Mouse (Mus musculus): ENCODE measurements at regions not wholly inside any gene's neighbourhood (a gene's known extent, or its start where the extent isn't known, plus 50 kb on each side); places are given as distances from the start of the nearest gene placed in this dataset.

GRCm38 (mm10) chr14:48834416-48834815, 160.8 kb upstream of the Otx2 start:
- Histone ChIP-seq H3K27me3 (ENCODE audit: control insufficient read depth, insufficient read depth, low read length) (no peaks in the 10 kb centered on the region), H3K4me2 (ENCODE audit: low read depth, low read length) (no peak overlapping the region), H3K9ac (replicated peaks; ENCODE audit: low read depth, low read length) (no peak overlapping the region), H3K36me3 (ENCODE audit: control insufficient read depth, insufficient read depth, low read length) (no peaks in the 10 kb centered on the region), H3K27ac (ENCODE audit: low read depth, low read length) (no peak overlapping the region), H3K4me3 (ENCODE audit: low read depth, low read length) (no peak overlapping the region), H3K4me1 (ENCODE audit: control insufficient read depth, insufficient read depth, low read length) (no peaks in the 10 kb centered on the region), H3K9me3 (ENCODE audit: control insufficient read depth, low read length) (no peaks in the 10 kb centered on the region)
- WGBS = 92% methylated on average over 2 of the region's 2 CpGs
- no peak for ATAC-seq (ENCODE audit: low read depth)

GRCm38 (mm10) chr14:48826421-48826820, 152.8 kb upstream of the Otx2 start:
- WGBS = 75% methylated on average over 5 of the region's 5 CpGs
- Histone ChIP-seq H3K27me3 (ENCODE audit: control insufficient read depth, insufficient read depth, low read length) (no peaks in the 10 kb centered on the region), H3K4me1 (ENCODE audit: control insufficient read depth, insufficient read depth, low read length) (no peaks in the 10 kb centered on the region), H3K9ac (replicated peaks; ENCODE audit: low read depth, low read length) (no peak overlapping the region), H3K27ac (ENCODE audit: low read depth, low read length) (no peak overlapping the region), H3K4me2 (ENCODE audit: low read depth, low read length) (no peak overlapping the region), H3K36me3 (ENCODE audit: control insufficient read depth, insufficient read depth, low read length) (no peaks in the 10 kb centered on the region), H3K4me3 (ENCODE audit: low read depth, low read length) (no peak overlapping the region), H3K9me3 (ENCODE audit: control insufficient read depth, low read length) (no peaks in the 10 kb centered on the region)
- ATAC-seq (ENCODE audit: low read depth) = no peak

- no peak for ATAC-seq (ENCODE audit: low read depth)
- Histone ChIP-seq H3K4me3 (ENCODE audit: low read depth, low read length) (no peak overlapping the region), H3K9me3 (ENCODE audit: control insufficient read depth, low read length) (no peaks in the 10 kb centered on the region), H3K36me3 (ENCODE audit: control insufficient read depth, insufficient read depth, low read length) (no peaks in the 10 kb centered on the region), H3K27ac (ENCODE audit: low read depth, low read length) (no peak overlapping the region), H3K9ac (replicated peaks; ENCODE audit: low read depth, low read length) (no peak overlapping the region), H3K27me3 (ENCODE audit: control insufficient read depth, insufficient read depth, low read length) (no peaks in the 10 kb centered on the region), H3K4me2 (ENCODE audit: low read depth, low read length) (no peak overlapping the region), H3K4me1 (ENCODE audit: control insufficient read depth, insufficient read depth, low read length) (no peaks in the 10 kb centered on the region)
- 75% methylated on average over 3 of the region's 3 CpGs for WGBS
Measured at GRCm38 (mm10) chr14:48824375-48824774, 150.8 kb upstream of the Otx2 start.

- ATAC-seq (ENCODE audit: low read depth) = no peak
- Histone ChIP-seq H3K4me3 (ENCODE audit: low read depth, low read length) (no peak overlapping the region), H3K4me2 (ENCODE audit: low read depth, low read length) (no peak overlapping the region), H3K9ac (replicated peaks; ENCODE audit: low read depth, low read length) (no peak overlapping the region), H3K36me3 (ENCODE audit: control insufficient read depth, insufficient read depth, low read length) (no peaks in the 10 kb centered on the region), H3K9me3 (ENCODE audit: control insufficient read depth, low read length) (no peaks in the 10 kb centered on the region), H3K27ac (ENCODE audit: low read depth, low read length) (no peak overlapping the region), H3K27me3 (ENCODE audit: control insufficient read depth, insufficient read depth, low read length) (no peaks in the 10 kb centered on the region), H3K4me1 (ENCODE audit: control insufficient read depth, insufficient read depth, low read length) (no peaks in the 10 kb centered on the region)
- WGBS = 85% methylated on average over 3 of the region's 3 CpGs
Measured at GRCm38 (mm10) chr14:48815941-48816340, 142.3 kb upstream of the Otx2 start.

GRCm38 (mm10) chr14:48815231-48815728, 141.7 kb upstream of the Otx2 start:
- H3K9me3 ChIP-seq (ENCODE audit: control insufficient read depth, low read length) = no peaks in the 10 kb centered on the region
- H3K9ac ChIP-seq (replicated peaks; ENCODE audit: low read depth, low read length) = no peak overlapping the region
- no peaks in the 10 kb centered on the region for H3K4me1 ChIP-seq (ENCODE audit: control insufficient read depth, insufficient read depth, low read length)
- H3K4me2 ChIP-seq (ENCODE audit: low read depth, low read length) = no peak overlapping the region
- ATAC-seq (ENCODE audit: low read depth) = no peak
- H3K4me3 ChIP-seq (ENCODE audit: low read depth, low read length) = no peak overlapping the region
- H3K36me3 ChIP-seq (ENCODE audit: control insufficient read depth, insufficient read depth, low read length) = no peaks in the 10 kb centered on the region
- no peak overlapping the region for H3K27ac ChIP-seq (ENCODE audit: low read depth, low read length)
- 35% methylated on average over 8 of the region's 8 CpGs for WGBS
- no peaks in the 10 kb centered on the region for H3K27me3 ChIP-seq (ENCODE audit: control insufficient read depth, insufficient read depth, low read length)

- H3K9ac ChIP-seq (replicated peaks; ENCODE audit: low read depth, low read length) = no peak overlapping the region
- WGBS = 84% methylated on average over 11 of the region's 11 CpGs
- no peak overlapping the region for H3K4me3 ChIP-seq (ENCODE audit: low read depth, low read length)
- H3K27ac ChIP-seq (ENCODE audit: low read depth, low read length) = no peak overlapping the region
- no peak overlapping the region for H3K4me2 ChIP-seq (ENCODE audit: low read depth, low read length)
- no peaks in the 10 kb centered on the region for H3K36me3 ChIP-seq (ENCODE audit: control insufficient read depth, insufficient read depth, low read length)
- no peak for ATAC-seq (ENCODE audit: low read depth)
- H3K27me3 ChIP-seq (ENCODE audit: control insufficient read depth, insufficient read depth, low read length) = no peaks in the 10 kb centered on the region
- no peaks in the 10 kb centered on the region for H3K4me1 ChIP-seq (ENCODE audit: control insufficient read depth, insufficient read depth, low read length)
- no peaks in the 10 kb centered on the region for H3K9me3 ChIP-seq (ENCODE audit: control insufficient read depth, low read length)
Measured at GRCm38 (mm10) chr14:48812741-48813495, 139.3 kb upstream of the Otx2 start.

- Histone ChIP-seq H3K27me3 (ENCODE audit: control insufficient read depth, insufficient read depth, low read length) (no peaks in the 10 kb centered on the region), H3K9me3 (ENCODE audit: control insufficient read depth, low read length) (no peaks in the 10 kb centered on the region), H3K4me1 (ENCODE audit: control insufficient read depth, insufficient read depth, low read length) (peaks cover 4% of the 10 kb centered on the region; the same call in 1 of the 2 replicates), H3K9ac (replicated peaks; ENCODE audit: low read depth, low read length) (no peak overlapping the region), H3K27ac (ENCODE audit: low read depth, low read length) (no peak overlapping the region), H3K36me3 (ENCODE audit: control insufficient read depth, insufficient read depth, low read length) (no peaks in the 10 kb centered on the region), H3K4me2 (ENCODE audit: low read depth, low read length) (no peak overlapping the region), H3K4me3 (ENCODE audit: low read depth, low read length) (no peak overlapping the region)
- ATAC-seq (ENCODE audit: low read depth) = no peak
- WGBS = 98% methylated on average over 4 of the region's 4 CpGs
Measured at GRCm38 (mm10) chr14:48804098-48804497, 130.5 kb upstream of the Otx2 start.

GRCm38 (mm10) chr14:48801283-48801682, 127.7 kb upstream of the Otx2 start:
- Histone ChIP-seq H3K27me3 (ENCODE audit: control insufficient read depth, insufficient read depth, low read length) (no peaks in the 10 kb centered on the region), H3K4me1 (ENCODE audit: control insufficient read depth, insufficient read depth, low read length) (peaks cover 4% of the 10 kb centered on the region; the same call in 1 of the 2 replicates), H3K4me2 (ENCODE audit: low read depth, low read length) (0 out of 2 replicates have a peak overlapping the region, but pooled peaks have one; percentile 1), H3K4me3 (ENCODE audit: low read depth, low read length) (no peak overlapping the region), H3K9ac (replicated peaks; ENCODE audit: low read depth, low read length) (no peak overlapping the region), H3K27ac (ENCODE audit: low read depth, low read length) (no peak overlapping the region), H3K36me3 (ENCODE audit: control insufficient read depth, insufficient read depth, low read length) (no peaks in the 10 kb centered on the region), H3K9me3 (ENCODE audit: control insufficient read depth, low read length) (no peaks in the 10 kb centered on the region)
- no peak; the same call in 1 of the 2 replicates for ATAC-seq (ENCODE audit: low read depth)
- WGBS = 33% methylated on average over 14 of the region's 14 CpGs

GRCm38 (mm10) chr14:48800857-48801256, 127.2 kb upstream of the Otx2 start:
- H3K36me3 ChIP-seq (ENCODE audit: control insufficient read depth, insufficient read depth, low read length) = no peaks in the 10 kb centered on the region
- no peak overlapping the region for H3K4me2 ChIP-seq (ENCODE audit: low read depth, low read length)
- no peak for ATAC-seq (ENCODE audit: low read depth)
- H3K9ac ChIP-seq (replicated peaks; ENCODE audit: low read depth, low read length) = no peak overlapping the region
- no peaks in the 10 kb centered on the region for H3K27me3 ChIP-seq (ENCODE audit: control insufficient read depth, insufficient read depth, low read length)
- 23% methylated on average over 5 of the region's 5 CpGs for WGBS
- H3K4me3 ChIP-seq (ENCODE audit: low read depth, low read length) = no peak overlapping the region
- no peaks in the 10 kb centered on the region for H3K9me3 ChIP-seq (ENCODE audit: control insufficient read depth, low read length)
- peaks cover 4% of the 10 kb centered on the region; the same call in 1 of the 2 replicates for H3K4me1 ChIP-seq (ENCODE audit: control insufficient read depth, insufficient read depth, low read length)
- H3K27ac ChIP-seq (ENCODE audit: low read depth, low read length) = no peak overlapping the region

All from neural tube, embryonic 14.5 days (tissue).